Mouse (Mus musculus): ENCODE data around the gene Pbx4.

DNA sequence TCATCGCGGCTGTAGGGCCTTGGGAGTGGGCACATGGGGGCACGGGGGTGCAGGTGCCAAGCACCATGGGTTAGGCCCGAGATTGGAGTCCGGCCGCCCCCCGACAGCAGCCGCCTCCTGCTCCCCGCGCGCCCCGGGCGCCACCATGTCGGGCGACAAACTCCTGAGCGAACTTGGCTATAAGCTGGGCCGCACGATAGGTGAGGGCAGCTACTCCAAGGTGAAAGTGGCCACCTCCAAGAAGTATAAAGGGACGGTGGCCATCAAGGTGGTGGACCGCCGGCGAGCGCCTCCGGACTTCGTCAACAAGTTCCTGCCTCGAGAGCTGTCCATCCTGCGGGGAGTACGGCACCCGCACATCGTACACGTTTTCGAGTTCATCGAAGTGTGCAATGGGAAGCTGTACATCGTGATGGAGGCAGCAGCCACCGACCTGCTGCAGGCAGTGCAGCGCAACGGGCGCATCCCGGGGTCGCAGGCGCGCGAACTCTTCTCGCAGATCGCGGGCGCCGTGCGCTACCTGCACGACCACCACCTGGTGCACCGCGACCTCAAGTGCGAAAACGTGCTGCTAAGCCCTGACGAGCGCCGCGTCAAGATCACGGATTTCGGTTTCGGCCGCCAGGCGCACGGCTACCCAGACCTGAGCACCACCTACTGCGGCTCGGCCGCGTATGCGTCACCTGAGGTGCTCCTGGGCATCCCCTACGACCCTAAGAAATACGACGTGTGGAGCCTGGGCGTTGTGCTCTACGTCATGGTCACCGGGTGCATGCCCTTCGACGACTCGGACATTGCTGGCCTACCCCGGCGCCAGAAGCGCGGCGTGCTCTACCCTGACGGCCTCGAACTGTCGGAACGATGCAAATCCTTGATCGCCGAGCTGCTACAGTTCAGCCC lies 70.1 kb downstream of the Pbx4 start, which contains the start of the genes Tssk6, Ndufa13 and Yjefn3:
- TF ChIP-seq CTCF (IDR thresholded peaks at IDR 0.05; ENCODE audit: insufficient read depth, low read depth, low read length) = no peak
- TF ChIP-seq POLR2A (IDR thresholded peaks at IDR 0.05; ENCODE audit: insufficient read depth, low read depth, low read length) = no peak

Measured in olfactory bulb, adult 2 months (tissue).